Mouse (Mus musculus): ENCODE data around the gene Zbtb3.
"Not testable (repeated sequence)": the region's sequence is repeated elsewhere in the genome, so short reads cannot be mapped to it uniquely, and the experiment has no call there.

Gene Zbtb3

GRCm38 (mm10) chr19:8803204-8803780, 937 bp downstream of the Zbtb3 start:
- no peak for DNase-seq (ENCODE audit: low spot score in 2 of 2)

- no peak for DNase-seq (ENCODE audit: low spot score in 2 of 2)
These were observed 1.7 kb downstream of the Zbtb3 start for GRCm38 (mm10) chr19:8803879-8804660.

- no peak for DNase-seq (ENCODE audit: low spot score in 2 of 2)
These were observed 4.5 kb downstream of the Zbtb3 start for GRCm38 (mm10) chr19:8806810-8807209.

GRCm38 (mm10) chr19:8815812-8816211, 13.5 kb downstream of the Zbtb3 start:
- no peak for DNase-seq (ENCODE audit: low spot score in 2 of 2)

GRCm38 (mm10) chr19:8817001-8817400, 14.6 kb downstream of the Zbtb3 start:
- no peak for DNase-seq (ENCODE audit: low spot score in 2 of 2)

GRCm38 (mm10) chr19:8818301-8818798, 16.0 kb downstream of the Zbtb3 start:
- DNase-seq (ENCODE audit: low spot score in 2 of 2): no peak

- DNase-seq (ENCODE audit: low spot score in 2 of 2): peak; percentile 97 to 98
These were observed 16.6 kb downstream of the Zbtb3 start, which contains the start of gene Ttc9c for GRCm38 (mm10) chr19:8818801-8819595. Gene Ttc9c, minus strand, starts transcription at chr19:8819333.

- peak; percentile 97 to 98 for DNase-seq (ENCODE audit: low spot score in 2 of 2)
These were observed 17.5 kb downstream of the Zbtb3 start, which contains the start of gene Hnrnpul2 for GRCm38 (mm10) chr19:8819596-8820423. Gene Hnrnpul2, plus strand, starts transcription at chr19:8820010.

- DNase-seq (ENCODE audit: low spot score in 2 of 2): peak in 1 of 2 experiments; percentile 49
These were observed 18.1 kb downstream of the Zbtb3 start for GRCm38 (mm10) chr19:8820424-8820956.

GRCm38 (mm10) chr19:8821146-8821545, 18.8 kb downstream of the Zbtb3 start:
- no peak for DNase-seq (ENCODE audit: low spot score in 2 of 2)

- DNase-seq (ENCODE audit: low spot score in 2 of 2): no peak
These were observed 20.3 kb downstream of the Zbtb3 start for GRCm38 (mm10) chr19:8822696-8823095.

- DNase-seq (ENCODE audit: low spot score in 2 of 2): no peak
These were observed 27.3 kb downstream of the Zbtb3 start, which contains the start of gene AC129217.1 for GRCm38 (mm10) chr19:8829660-8830059. Gene AC129217.1, plus strand, starts transcription at chr19:8829773.

GRCm38 (mm10) chr19:8830664-8831063, 28.3 kb downstream of the Zbtb3 start:
- DNase-seq (ENCODE audit: low spot score in 2 of 2): no peak

GRCm38 (mm10) chr19:8831262-8831661, 28.9 kb downstream of the Zbtb3 start:
- DNase-seq (ENCODE audit: low spot score in 2 of 2): no peak

- no peak for DNase-seq (ENCODE audit: low spot score in 2 of 2)
These were observed 30.6 kb downstream of the Zbtb3 start for GRCm38 (mm10) chr19:8832971-8833370.

- not testable (repeated sequence) for DNase-seq (ENCODE audit: low spot score in 2 of 2)
These were observed 34.0 kb downstream of the Zbtb3 start for GRCm38 (mm10) chr19:8836327-8836726.

GRCm38 (mm10) chr19:8837251-8837791, 35.0 kb downstream of the Zbtb3 start, which contains the start of gene Bscl2:
Gene Bscl2, plus strand, starts transcription at chr19:8837467.
- DNase-seq (ENCODE audit: low spot score in 2 of 2): peak; percentile 85 to 87

GRCm38 (mm10) chr19:8838041-8838730, 35.8 kb downstream of the Zbtb3 start:
- DNase-seq (ENCODE audit: low spot score in 2 of 2): peak in 1 of 2 experiments; percentile 38

GRCm38 (mm10) chr19:8839103-8839907, 37.0 kb downstream of the Zbtb3 start, which contains the start of gene Gng3:
Gene Gng3, minus strand, starts transcription at chr19:8839194.
- peak; percentile 75 to 86 for DNase-seq (ENCODE audit: low spot score in 2 of 2)

Measured in frontal cortex, postnatal 14 days (tissue).